Mouse (Mus musculus): ENCODE results near the gene Trex1.

- no peak for TF ChIP-seq EP300 (IDR thresholded peaks at IDR 0.05; ENCODE audit: low read depth)
- peak; percentile 59 for TF ChIP-seq CTCF (IDR thresholded peaks at IDR 0.05; ENCODE audit: low read depth)
Measured at GRCm38 (mm10) chr9:109084922-109085321, 25.4 kb upstream of the Trex1 start.
